Mouse (Mus musculus): Measurements from ENCODE around the gene Cdk15. TPM values are rescaled to one million over a fixed set of nuclear protein-coding genes. Genes with fewer than 3 reads are reported as not detected.

Cdk15 gene
- total and polyA plus RNA-seq, 2 experiments from 2014 or later = 1.3 to 1.8 TPM

- TF ChIP-seq CTCF (IDR thresholded peaks at IDR 0.05; ENCODE audit: low read depth) = no peak
- DNase-seq (ENCODE audit: low spot score) (no peak), ATAC-seq (no peak)
- no peak overlapping the region for H3K9ac ChIP-seq (replicated peaks; ENCODE audit: low read length)
- H3K4me2 ChIP-seq (ENCODE audit: low read depth, low read length) = no peak overlapping the region
- H3K9me3 ChIP-seq (ENCODE audit: low read length) = no peaks in the 10 kb centered on the region
- no peak overlapping the region for H3K4me3 ChIP-seq (ENCODE audit: low read length)
- no peaks in the 10 kb centered on the region for H3K27me3 ChIP-seq (ENCODE audit: insufficient read depth, low read length)
- H3K36me3 ChIP-seq (ENCODE audit: insufficient read depth, low read length) = no peaks in the 10 kb centered on the region
- H3K4me1 ChIP-seq (ENCODE audit: insufficient read depth, low read length) = no peaks in the 10 kb centered on the region
- whole genome bisulfite sequencing = 81% methylated on average over 3 of the region's 3 CpGs
- no peak overlapping the region for H3K27ac ChIP-seq
Observed at GRCm38 (mm10) chr1:59297167-59297566, 40.5 kb downstream of the Cdk15 start.

DNA sequence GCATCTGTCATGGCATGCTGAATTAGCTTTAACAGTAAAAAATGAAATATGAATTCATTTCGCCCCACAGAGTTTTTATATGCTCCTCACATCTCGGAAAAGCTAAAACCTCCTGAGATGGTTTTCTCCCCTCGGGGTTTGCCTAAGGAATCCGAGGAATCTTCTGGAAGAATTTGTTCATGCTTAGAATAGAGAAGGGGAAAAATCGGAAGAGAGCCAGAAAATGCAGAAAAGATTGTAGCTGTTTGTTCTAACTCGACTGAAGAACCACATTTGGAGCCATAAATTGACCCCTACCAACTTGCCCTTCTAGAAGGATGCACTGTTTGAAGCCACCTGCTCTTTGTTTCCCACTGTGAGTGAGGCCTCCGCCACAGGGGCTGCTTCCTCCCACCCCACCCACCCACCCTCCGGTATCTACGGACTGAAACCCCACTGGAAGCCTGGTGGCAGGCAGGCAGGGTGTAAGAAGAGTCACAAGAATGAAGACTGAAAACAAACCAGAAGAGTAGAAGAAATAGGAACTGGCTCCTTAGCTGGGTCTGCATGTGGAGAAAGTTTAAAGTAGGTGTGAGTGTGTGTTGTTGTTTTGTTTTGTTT lies 41.9 kb downstream of the Cdk15 start:
- H3K9me3 ChIP-seq (ENCODE audit: low read length) = no peaks in the 10 kb centered on the region
- no peak overlapping the region for H3K9ac ChIP-seq (replicated peaks; ENCODE audit: low read length)
- TF ChIP-seq CTCF (IDR thresholded peaks at IDR 0.05; ENCODE audit: low read depth) = no peak
- ATAC-seq = no peak
- H3K27ac ChIP-seq = no peak overlapping the region
- no peak overlapping the region for H3K4me3 ChIP-seq (ENCODE audit: low read length)
- no peaks in the 10 kb centered on the region for H3K27me3 ChIP-seq (ENCODE audit: insufficient read depth, low read length)
- no peaks in the 10 kb centered on the region for H3K36me3 ChIP-seq (ENCODE audit: insufficient read depth, low read length)
- peak; percentile 13 for DNase-seq (ENCODE audit: low spot score)
- H3K4me2 ChIP-seq (ENCODE audit: low read depth, low read length) = no peak overlapping the region
- 57% methylated on average over 9 of the region's 9 CpGs for WGBS
- no peaks in the 10 kb centered on the region for H3K4me1 ChIP-seq (ENCODE audit: insufficient read depth, low read length)

DNA sequence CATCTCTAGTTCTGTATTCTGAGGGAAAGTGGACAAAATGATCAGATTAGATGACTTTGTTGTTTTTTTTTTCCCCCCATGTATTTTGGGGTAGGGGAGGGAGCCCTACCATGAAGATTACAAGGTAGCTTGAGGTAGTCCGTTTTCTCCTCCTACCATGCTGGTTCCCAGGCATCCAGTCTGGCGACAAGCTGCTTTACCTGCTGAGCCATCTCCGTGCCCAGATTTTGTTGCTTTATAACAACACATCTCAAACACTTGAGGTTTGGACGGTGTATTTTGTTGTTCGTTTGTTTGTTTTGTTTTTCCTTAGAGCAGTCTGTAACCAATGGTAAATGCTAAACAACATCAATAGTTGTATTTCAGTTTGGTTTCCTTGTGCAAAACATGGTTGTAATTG lies 50.6 kb downstream of the Cdk15 start:
- ATAC-seq = no peak
- H3K27ac ChIP-seq = no peak overlapping the region
- H3K27me3 ChIP-seq (ENCODE audit: insufficient read depth, low read length) = no peaks in the 10 kb centered on the region
- H3K4me3 ChIP-seq (ENCODE audit: low read length) = no peak overlapping the region
- no peaks in the 10 kb centered on the region for H3K36me3 ChIP-seq (ENCODE audit: insufficient read depth, low read length)
- DNase-seq (ENCODE audit: low spot score) = no peak
- no peak overlapping the region for H3K4me2 ChIP-seq (ENCODE audit: low read depth, low read length)
- TF ChIP-seq CTCF (IDR thresholded peaks at IDR 0.05; ENCODE audit: low read depth) = no peak
- H3K9ac ChIP-seq (replicated peaks; ENCODE audit: low read length) = no peak overlapping the region
- no peaks in the 10 kb centered on the region for H3K4me1 ChIP-seq (ENCODE audit: insufficient read depth, low read length)
- 75% methylated on average over 5 of the region's 5 CpGs for WGBS
- no peaks in the 10 kb centered on the region for H3K9me3 ChIP-seq (ENCODE audit: low read length)

DNA sequence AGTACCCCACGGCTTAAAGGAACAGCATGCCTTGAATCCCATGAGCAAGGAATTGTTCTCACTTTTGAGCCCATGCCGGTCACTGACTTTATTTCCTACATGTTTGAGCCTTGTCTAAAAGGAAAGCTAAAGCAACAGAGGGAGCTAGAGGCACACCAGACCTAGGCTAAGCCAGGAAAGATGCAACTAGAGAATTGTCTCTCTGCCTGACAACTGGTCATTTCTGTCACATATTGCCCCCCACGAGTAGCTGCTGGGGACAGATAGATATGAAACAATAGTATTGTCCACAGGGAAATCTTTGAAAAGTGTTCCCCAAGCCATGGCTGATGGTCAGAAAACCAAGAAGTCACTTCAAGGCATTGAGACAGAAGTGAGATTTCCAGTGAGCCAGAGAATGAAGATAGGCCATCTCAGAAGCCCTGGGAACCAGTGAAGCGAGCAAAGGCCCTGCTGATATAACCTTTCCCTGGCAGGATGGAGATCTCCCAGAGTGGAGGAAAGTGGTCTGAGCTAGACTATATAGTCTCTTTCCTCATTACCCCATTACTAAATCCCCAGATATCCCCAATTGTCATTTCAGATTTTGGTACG lies 54.7 kb downstream of the Cdk15 start:
- DNase-seq (ENCODE audit: low spot score) = peak; percentile 62
- no peak overlapping the region for H3K9ac ChIP-seq (replicated peaks; ENCODE audit: low read length)
- no peak overlapping the region for H3K4me3 ChIP-seq (ENCODE audit: low read length)
- no peak overlapping the region for H3K4me2 ChIP-seq (ENCODE audit: low read depth, low read length)
- peak; percentile 70 for TF ChIP-seq CTCF (IDR thresholded peaks at IDR 0.05; ENCODE audit: low read depth)
- no peaks in the 10 kb centered on the region for H3K36me3 ChIP-seq (ENCODE audit: insufficient read depth, low read length)
- WGBS = 38% methylated on average over 5 of the region's 5 CpGs
- peaks cover 6% of the 10 kb centered on the region; the same call in 1 of the 2 replicates for H3K4me1 ChIP-seq (ENCODE audit: insufficient read depth, low read length)
- H3K9me3 ChIP-seq (ENCODE audit: low read length) = no peaks in the 10 kb centered on the region
- ATAC-seq = no peak
- peak overlapping the region; percentile 77; the same call in 1 of the 2 replicates for H3K27ac ChIP-seq
- H3K27me3 ChIP-seq (ENCODE audit: insufficient read depth, low read length) = no peaks in the 10 kb centered on the region

- ATAC-seq = peak; percentile 67
Observed at GRCm38 (mm10) chr1:59312187-59313153, 55.8 kb downstream of the Cdk15 start.

DNA sequence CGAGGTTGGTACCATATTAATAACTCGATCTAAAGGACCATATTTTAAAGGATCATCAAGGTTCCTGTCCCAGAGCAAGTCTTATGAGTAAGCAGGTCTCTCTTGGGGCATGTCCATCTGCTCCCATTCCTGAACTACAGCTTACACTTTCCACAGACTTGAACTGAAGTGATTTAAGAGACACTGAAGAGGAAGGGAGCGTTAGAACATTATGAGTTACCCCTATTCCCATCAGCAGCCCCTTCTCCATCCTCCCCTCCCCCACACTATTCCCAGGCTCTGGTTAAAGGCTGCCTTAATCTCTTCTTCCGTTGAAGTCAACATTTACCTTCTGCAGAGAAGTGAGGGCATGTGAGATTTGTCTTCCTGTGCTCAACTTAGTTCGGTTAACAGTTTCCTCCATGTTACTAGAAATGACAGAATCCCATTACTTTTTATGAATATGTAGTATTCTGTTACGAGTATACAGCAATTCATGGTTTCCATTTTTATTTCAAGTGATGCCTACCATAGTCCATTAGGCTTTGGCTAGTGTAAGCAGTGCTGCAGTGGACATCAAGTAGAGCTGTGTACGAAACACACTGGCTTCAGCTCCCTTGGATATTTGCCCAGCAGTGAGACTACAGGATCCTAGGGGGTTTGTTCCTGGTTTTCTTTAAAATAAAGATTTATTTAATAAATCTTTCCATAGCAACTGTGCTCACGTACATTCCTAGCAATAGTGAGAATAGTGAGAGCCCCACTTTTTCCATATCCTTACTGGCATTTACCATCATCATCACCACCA lies 56.6 kb downstream of the Cdk15 start:
- no peak overlapping the region for H3K4me3 ChIP-seq (ENCODE audit: low read length)
- no peak for DNase-seq (ENCODE audit: low spot score)
- TF ChIP-seq CTCF (IDR thresholded peaks at IDR 0.05; ENCODE audit: low read depth) = no peak
- H3K9ac ChIP-seq (replicated peaks; ENCODE audit: low read length) = no peak overlapping the region
- H3K4me2 ChIP-seq (ENCODE audit: low read depth, low read length) = no peak overlapping the region
- no peaks in the 10 kb centered on the region for H3K36me3 ChIP-seq (ENCODE audit: insufficient read depth, low read length)
- peak overlapping the region; percentile 77 for H3K27ac ChIP-seq
- no peak for ATAC-seq
- H3K4me1 ChIP-seq (ENCODE audit: insufficient read depth, low read length) = peaks cover 6% of the 10 kb centered on the region; the same call in 1 of the 2 replicates
- no peaks in the 10 kb centered on the region for H3K9me3 ChIP-seq (ENCODE audit: low read length)
- WGBS = 69% methylated on average over 8 of the region's 8 CpGs
- no peaks in the 10 kb centered on the region for H3K27me3 ChIP-seq (ENCODE audit: insufficient read depth, low read length)

More at GRCm38 (mm10) chr1:59312187-59313153, 55.8 kb downstream of the Cdk15 start:
- Histone ChIP-seq H3K4me2 (ENCODE audit: low read depth, low read length) (peak overlapping the region; percentile 21; the same call in 1 of the 2 replicates), H3K27ac (peak overlapping the region; percentile 77), H3K4me3 (ENCODE audit: low read length) (no peak overlapping the region), H3K4me1 (ENCODE audit: insufficient read depth, low read length) (peaks cover 6% of the 10 kb centered on the region; the same call in 1 of the 2 replicates), H3K9ac (replicated peaks; ENCODE audit: low read length) (no peak overlapping the region), H3K9me3 (ENCODE audit: low read length) (no peaks in the 10 kb centered on the region), H3K36me3 (ENCODE audit: insufficient read depth, low read length) (no peaks in the 10 kb centered on the region), H3K27me3 (ENCODE audit: insufficient read depth, low read length) (no peaks in the 10 kb centered on the region)
- no peak for TF ChIP-seq CTCF (IDR thresholded peaks at IDR 0.05; ENCODE audit: low read depth)
- peak; percentile 80 for DNase-seq (ENCODE audit: low spot score)
- 36% methylated on average over 10 of the region's 10 CpGs for WGBS
